Mouse (Mus musculus): ENCODE results near the gene Zfr2.
"Not testable (repeated sequence)": the region's sequence is repeated elsewhere in the genome, so short reads cannot be mapped to it uniquely, and the experiment has no call there.

Gene Zfr2

DNA sequence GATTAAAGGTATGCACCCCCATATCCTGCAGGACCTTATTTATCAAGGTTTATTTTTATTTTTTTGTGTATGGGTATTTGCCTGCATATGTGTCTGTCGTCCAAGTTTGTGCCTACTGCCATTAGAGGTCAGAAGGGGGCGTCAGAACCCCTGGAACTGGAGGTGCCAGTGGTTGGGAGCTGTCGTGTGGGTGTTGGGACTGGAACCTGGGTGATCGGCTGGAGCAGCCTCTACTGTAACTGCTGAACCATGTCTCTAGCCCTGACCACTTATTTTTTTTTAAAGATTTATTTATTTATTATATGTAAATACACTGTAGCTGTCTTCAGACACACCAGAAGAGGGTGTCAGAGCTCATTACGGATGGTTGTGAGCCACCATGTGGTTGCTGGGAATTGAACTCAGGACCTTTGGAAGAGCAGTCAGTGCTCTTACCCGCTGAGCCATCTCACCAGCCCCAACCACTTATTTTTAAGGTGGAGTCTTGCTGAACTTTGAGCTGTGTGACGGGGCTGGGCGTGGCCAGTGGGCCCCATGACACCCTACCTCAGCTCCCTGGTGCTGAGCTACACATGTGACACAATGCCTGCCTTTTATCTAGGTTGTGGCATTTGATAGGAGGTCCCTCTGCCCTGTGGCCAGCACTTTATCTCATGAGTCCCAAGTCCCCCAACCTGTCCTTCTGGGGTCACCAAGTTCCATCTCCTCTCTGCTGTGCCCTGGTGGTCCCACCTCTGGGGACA lies 29.8 kb upstream of the Zfr2 start:
- no peak for DNase-seq (ENCODE audit: extremely low spot score)

DNA sequence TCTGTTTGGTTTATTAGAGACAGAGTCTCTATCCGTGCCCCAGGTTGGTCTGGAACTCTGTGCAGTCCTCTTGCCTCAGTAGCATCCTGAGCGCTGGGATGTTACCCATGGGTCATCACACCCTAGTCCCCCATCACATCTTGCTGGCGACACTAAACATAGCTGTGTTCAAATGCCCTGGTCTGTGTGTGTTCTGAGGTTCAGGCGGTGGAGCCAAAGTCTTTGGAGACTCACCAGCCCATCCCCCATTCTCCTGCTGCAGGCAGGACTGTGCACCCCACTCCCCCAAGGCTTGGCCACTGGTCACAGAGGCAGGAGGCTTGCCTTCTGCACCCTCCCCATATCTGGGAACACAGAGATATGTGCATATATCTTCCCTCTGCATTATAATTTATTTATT lies 28.8 kb upstream of the Zfr2 start:
- DNase-seq (ENCODE audit: extremely low spot score) = no peak

DNA sequence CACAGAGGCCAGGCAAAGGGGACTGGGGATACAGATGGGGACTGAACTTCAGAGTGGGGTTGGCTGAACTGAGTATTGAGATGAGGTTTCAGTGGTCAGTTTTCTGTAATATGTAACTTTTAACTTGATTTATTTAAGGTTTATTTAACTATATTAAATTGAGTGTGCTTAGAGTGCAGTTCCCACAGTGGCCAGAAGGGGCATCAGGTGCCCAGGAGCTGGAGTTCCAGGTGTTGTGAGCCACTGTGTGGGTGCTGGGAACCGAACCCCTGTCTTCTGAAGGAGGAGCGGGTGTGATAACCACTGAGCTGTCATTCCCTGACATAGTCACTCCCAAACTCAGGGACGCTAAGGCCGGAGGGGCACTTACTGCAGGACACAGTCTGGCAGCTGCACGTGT lies 22.8 kb upstream of the Zfr2 start:
- DNase-seq (ENCODE audit: extremely low spot score) = no peak

DNA sequence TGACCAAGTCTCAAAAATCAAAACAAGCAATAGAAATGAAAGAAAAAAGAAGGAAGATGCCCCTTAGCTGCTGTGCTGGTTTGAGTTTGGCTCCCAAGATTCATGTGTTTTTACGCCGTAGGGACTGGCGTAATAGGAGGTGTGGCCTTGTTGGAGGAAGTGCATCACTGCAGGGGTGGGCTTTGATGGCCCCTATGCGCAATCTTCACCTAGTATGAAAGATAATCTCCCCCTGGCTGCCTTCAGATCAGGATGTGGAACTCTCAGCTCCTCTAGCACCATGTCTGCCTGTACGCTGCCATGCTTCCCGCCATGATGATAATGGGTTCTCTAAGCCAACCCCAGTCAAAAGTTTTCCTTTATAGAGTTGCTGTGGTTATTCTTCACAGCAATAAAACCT lies 16.7 kb upstream of the Zfr2 start:
- no peak for DNase-seq (ENCODE audit: extremely low spot score)

DNA sequence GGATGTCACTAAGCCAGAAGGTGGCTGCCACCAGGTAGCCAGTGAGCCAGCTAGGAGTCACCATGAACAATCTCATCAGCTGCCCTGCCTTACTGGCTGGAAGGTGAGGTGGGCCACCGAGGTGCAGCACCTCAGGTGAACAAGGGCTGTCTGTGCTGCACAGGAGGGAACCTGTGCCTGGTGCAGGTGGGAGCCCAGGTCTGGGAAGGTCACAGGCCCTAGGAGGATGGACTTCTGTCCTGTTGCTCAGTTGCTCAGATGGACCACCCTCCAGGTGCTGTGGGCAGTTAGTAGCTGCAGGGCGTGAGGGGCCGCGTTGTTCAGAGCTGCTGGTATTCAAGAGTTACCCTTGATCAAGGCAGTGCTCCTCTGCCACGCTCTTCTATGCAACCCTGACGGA lies 16.1 kb upstream of the Zfr2 start:
- DNase-seq (ENCODE audit: extremely low spot score) = no peak

DNA sequence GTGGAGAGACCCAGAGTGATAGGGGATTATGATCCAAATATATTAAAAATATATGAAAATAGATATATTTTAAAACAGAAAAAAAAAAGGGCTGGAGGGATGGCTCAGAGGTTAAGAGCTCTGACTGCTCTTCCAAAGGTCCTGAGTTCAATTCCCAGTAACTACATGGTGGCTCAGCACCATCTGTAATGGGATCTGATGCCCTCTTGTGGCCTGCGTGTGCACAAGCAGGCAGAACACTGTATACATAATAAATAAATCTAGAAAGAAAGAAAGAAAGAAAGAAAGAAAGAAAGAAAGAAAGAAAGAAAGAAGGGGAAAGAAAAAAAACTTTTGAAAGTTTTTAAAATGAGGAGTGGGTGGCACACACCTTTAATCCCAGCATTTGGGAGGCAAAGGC lies 15.7 kb upstream of the Zfr2 start:
- DNase-seq (ENCODE audit: extremely low spot score) = not testable (repeated sequence)

DNA sequence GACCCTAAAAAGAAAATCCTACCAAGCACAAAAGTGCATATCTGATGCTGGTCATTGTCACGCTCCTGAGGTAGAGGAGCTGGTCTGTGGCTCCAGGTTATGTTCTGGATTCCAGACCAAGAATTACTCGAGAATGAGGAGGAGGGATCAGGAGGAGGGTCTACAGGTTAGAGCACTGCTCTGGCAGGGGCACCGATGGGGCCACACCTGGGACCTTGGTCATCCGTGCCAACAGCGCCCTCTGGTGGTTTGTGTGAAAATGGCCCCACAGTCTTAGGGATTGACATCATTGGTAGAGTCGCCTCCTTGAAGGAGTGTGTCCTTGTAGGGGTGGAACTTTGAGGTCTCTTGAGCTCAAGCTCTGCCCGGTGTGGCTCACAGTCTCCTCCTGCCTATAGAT lies 15.0 kb upstream of the Zfr2 start:
- peak; percentile 43 for DNase-seq (ENCODE audit: extremely low spot score)

DNA sequence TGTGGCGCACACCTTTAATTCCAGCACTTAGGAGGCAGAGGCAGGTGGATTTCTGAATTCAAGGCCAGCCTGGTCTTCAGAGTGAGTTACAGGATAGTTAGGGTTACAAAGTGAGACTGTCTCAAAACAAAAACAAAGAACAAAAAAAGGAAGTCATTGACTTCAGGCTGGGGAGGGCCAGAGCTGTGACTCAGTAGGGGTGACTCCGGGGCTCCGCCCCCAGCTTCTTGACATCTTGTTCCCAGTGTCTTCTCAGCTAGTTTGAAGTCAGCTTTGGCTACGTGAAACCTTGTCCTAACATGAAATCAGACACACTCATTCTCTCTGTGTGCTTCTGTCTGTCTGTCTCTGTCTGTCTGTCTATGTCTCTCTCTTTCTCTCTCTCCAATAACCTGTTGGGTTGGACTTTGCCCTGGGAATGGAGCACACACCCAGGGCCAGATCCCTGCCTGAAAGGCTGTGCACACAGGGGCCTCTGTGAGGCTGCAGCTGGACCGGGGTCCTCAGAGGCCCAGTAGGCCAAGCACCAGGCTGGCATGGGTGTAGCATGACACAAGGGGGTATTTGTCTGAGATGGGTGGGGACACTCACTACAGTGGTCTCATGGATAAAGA lies 11.4 kb upstream of the Zfr2 start:
- no peak for DNase-seq (ENCODE audit: extremely low spot score)

DNA sequence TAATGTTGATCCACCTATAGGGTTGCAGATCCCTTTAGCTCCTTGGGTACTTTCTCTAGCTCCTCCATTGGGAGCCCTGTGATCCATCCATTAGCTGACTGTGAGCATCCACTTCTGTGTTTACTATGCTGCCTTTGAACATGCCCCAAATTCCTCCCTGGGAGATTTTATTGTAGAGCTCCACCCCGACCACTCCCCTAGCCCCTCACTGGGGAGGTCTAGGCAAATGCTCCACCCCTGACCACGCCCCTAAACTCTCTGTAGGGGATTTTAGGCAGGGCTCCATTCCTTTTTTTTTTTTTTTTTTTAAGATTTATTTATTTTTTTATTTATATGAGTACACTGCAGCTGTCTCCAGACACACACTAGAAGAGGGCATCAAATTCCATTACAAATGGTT lies 9.2 kb upstream of the Zfr2 start:
- DNase-seq (ENCODE audit: extremely low spot score) = not testable (repeated sequence)

DNA sequence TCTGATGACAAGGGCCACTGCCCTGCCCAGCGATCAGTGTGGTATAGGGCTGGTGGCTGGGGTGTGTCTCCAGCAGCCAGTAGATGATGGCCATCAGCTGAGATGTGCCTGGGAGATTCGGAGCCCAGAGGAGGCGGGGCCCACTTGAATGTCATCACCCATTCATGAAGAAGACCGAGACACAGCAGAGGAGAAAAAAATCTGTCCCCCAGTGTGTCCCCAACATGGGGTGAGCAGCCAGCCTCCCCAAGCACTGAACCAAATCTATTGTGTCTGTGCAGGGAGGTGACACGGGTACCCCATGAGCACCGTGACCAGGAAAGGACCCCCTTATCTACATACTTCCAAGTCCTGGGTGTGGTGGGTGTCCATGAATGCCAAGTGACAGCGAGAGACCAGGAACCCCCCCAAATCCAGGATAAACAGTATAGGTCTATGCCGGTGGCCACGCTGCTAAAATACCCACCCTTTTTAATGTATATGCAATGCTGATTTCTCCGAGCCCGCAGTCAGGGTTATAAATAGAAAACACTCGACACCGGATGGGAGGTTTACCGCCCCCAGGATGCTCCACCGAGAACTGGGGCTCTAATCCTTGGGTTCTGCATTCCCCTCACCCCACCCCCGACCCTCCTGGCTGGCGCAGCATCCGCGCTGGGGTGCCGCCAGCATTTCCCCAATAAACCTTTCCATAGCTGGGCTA lies 3.1 kb upstream of the Zfr2 start:
- no peak for DNase-seq (ENCODE audit: extremely low spot score)

DNA sequence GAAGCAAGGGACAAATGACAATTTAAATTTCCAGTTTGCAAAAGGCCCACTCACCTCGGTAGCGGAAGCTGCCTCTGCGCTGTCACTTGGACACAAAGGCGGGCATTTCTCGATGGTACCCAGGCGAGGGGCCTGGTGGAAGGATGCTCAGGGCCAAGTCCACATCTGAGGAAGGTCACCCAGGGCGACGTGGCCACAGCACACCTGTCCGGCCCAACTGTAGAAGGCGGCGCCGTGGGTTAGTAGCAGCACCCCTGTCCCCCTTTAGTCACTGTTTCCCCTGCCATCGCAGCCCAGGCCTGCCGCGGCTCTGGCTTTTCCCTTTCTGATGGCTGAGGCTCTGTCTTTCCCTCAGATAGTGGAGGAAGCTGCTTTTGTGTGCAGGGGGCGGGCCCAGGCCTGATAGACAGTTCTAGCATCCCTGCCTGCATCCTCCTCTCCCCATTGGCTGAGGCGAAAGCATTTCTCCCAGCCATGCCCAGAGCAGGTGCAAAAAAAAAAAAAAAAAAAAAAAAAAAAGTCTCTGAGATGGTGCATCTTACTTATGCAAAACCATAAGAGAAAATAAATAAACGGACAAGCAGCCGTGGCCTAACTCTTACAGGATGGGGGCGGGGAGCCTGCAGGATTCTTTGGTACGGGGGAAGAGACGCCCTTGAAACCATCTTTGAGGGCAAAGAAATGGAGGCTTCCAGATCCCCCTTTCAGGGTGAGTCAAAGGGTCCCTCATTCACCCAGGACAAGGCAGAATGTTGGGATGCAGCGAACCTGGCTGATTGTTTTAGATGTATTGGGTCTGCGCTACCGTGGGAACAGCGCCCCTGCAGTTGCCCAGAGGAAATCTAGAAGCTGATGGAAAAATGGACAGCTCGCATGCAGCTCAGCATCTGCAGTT lies 2.3 kb upstream of the Zfr2 start, which contains the start of gene Atcay:
Gene Atcay, minus strand, starts transcription at position 396 of the 895 bp plus-strand sequence.
- peak; percentile 34 for DNase-seq (ENCODE audit: extremely low spot score)

DNA sequence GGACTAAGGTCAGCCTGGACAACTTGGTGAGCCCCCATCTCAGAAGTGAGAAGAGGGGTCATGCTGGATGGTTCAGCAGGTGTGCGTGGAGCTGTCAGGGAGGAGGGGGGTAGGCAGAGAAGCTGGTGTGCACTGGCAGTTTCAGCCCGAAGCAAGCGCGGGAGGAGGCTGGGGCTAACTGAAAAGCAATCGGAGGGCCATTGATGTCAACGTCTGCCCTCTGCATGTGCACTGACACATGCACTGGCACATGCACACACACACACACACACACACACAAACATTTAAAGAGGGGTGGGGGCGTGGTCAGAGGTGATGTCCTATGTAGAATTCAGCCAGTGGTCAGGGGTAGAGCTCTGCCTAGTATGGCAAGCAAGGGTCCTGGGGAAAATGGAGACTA lies 1.5 kb upstream of the Zfr2 start:
- DNase-seq (ENCODE audit: extremely low spot score) = no peak

DNA sequence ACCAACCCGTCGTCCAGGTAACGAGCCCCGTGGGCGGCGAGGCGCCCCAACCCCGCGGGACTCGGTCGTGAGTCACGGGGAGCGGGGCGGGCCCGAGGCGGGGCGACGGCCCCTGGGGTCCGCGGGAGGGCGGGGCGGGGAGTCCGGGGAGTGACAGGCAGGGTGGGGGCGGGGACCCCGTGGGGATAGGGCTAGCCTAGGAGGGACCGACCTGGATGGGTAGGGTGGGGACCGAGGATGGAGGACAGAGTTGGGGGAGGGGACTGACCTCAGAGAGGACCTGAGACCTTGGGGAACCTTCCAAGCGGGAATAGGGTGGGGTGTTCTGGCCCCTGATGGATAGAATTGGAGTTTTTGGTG lies 251 bp downstream of the Zfr2 start:
- DNase-seq (ENCODE audit: extremely low spot score) = no peak

DNA sequence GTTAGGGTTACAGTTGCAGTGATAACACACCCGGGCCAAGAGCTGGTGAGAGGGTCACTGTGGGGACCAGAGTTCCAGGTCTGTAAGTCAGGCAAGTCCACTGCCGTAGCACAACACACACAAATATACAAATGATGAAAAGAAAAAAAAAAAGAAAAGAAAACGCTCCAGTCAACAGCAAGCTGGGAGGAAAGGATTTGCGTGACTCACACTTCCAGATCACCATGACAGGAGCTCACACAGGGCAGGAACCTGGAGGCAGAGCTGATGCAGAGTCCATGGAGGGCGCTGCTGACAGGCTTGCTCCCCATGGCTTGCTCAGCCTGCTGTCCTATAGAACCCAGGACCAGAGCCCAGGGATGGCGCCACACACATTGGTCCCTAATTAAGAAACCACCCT lies 1.3 kb downstream of the Zfr2 start:
- DNase-seq (ENCODE audit: extremely low spot score) = no peak

DNA sequence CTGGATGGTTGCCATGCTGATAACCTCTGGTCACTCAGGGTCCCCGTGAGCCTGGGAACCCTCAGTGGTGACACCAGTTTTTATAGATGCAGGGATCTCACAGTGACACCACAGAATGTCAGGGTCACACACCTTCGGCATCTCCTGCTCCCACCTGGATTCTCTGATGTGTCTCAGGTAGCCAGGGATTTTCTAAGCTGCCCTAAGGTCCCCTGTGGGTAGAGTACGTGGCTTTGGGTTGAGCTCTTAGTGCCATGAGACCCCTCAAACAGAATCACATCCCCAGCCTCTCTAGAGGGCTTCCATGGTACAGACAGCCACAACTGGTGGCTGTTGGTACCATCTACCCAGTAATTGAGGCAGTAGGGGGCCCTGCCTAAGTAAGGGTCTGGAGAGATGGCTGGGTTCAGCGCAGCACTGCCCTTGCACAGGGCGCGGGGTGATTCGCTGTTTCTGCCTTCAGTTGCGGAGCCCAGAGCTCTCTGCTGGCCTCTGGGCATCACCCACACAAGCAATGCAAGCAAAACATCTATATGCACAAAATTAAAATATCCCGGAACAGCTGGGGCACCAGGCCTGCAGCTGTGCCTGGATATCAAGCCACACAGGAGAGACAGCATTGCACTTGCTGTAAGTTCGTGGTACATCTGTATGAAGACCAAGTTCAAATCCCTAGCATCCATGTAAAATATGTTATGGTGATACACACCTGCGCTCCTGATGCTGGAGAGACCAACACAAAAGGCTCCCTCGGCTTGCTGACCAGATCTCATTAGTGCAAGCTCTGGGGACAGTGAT lies 3.7 kb downstream of the Zfr2 start:
- no peak for DNase-seq (ENCODE audit: extremely low spot score)

DNA sequence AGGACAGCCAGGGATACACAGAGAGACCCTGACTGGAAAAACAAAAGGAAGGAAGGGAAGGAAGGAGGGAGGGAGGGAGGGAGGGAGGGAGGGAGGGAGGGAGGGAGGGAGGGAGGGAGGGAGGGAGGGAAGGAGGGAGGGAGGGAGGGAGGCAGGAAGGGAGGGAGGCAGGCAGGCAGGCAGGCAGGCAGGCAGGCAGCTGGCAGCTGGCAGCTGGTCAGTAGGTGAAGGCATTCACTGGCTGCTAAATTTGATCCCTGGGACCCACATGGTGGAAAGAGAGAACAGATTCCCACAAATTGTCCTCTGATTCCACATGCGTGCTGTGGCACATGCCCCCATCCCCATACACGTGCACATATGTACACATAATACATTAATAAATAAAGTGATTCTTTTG lies 5.7 kb downstream of the Zfr2 start:
- DNase-seq (ENCODE audit: extremely low spot score) = no peak

DNA sequence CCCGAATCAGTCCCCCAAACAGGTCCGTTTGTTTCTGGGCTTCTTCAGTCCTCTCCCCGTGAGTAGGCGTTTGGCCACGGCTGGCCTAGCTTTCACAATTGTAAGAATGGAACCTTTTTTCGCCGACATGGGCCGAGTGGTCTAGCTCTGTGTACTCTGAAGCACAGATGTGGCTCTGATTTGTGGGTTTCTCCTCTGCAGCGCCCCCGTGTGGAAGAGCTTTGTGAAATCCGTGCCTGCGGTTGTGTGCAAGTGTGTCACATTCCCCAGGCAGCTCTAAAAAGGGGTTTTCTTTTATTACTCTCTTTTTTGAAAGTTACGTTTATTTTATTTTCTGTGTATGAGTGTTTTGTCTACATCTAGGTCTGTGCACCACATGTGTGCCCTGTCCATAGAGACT lies 7.9 kb downstream of the Zfr2 start:
- DNase-seq (ENCODE audit: extremely low spot score) = peak; percentile 63

DNA sequence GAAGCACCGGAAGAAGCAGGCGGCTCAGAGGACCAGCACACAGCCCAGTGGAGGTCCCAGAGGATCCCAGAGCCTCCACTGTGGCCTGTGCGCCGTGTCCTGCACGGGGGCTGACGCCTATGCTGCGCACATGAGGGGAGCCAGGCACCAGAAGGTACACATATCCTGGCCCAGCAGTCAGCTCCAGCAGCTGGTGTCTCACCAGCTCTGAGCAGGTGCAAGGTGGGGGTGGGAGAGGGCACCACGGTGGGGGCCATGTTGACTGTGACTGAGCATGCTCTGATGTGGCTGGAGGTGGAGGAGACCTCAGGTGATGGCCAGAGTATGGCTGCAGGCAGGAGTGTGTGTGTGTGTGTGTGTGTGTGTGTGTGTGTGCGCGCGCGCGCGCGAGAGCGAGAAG lies 9.1 kb downstream of the Zfr2 start:
- no peak for DNase-seq (ENCODE audit: extremely low spot score)

DNA sequence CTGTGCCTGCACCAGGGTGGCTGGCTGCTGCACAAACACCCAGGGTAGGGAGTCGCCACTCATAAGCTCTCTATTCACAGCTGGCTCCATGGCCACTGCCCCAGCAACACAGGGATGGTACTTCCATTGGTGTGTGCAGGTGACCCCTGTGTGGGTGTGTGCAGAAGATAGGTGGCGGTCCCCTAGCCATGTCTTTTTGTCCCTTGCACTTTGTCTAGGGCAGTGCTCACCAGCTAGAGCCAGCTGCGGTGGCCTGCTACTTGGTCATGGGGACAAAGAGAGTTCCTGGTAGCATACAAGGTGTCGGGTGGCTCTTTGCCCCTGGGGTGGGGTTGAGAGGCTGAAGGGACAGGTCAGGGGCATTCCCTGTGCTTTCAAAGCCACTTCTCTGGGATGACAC lies 11.2 kb downstream of the Zfr2 start:
- no peak for DNase-seq (ENCODE audit: extremely low spot score)

DNA sequence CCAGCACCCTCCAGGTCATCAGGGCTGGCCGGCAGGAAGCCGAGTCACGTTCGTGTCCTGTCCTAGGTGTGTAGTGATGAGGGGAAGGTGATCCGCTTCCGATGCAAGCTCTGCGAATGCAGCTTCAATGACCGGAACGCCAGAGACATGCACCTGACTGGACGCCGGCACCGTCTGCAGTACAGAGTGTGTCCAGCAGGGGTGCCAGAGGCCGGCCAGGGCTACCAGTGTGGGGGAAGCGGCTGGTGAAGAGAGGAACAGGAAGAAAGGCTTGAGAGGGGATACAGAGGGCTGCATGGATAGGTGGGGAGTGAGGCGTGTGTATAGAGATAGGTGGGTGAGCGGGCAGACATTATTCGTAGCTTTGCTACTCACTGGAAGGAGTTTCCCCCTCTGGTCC lies 11.6 kb downstream of the Zfr2 start:
- DNase-seq (ENCODE audit: extremely low spot score) = peak; percentile 83

DNA sequence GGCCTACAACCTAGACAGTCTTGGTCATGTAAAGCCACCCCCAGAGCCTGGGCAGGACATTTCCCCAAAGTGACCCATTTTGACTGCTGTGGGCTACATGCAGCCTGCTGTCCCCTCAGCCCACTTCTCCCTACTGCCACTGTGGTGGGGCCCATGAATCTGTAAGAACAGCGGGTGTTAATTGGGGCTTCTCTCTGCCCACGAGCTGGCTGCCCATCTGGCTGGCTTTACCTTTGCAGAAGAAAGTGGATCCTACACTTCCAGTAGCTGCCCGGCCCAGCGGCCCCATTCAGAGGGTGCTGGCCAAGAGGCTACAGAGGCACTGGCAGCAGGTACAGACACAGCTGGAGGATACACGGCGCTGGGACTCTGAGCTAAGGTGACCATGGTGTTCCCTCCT lies 12.2 kb downstream of the Zfr2 start:
- no peak for DNase-seq (ENCODE audit: extremely low spot score)
